Mouse (Mus musculus): ENCODE results near the gene Rab30. TPM values are rescaled to one million over a fixed set of nuclear protein-coding genes. Genes with fewer than 3 reads are reported as not detected.
"Not testable (repeated sequence)": the region's sequence is repeated elsewhere in the genome, so short reads cannot be mapped to it uniquely, and the experiment has no call there.

The Rab30 gene
- polyA plus RNA-seq, 1 experiment from 2014 or later = 24.7 TPM

GRCm38 (mm10) chr7:92765426-92765825 is 24.0 kb downstream of the Rab30 start:
- no peak overlapping the region for H3K4me3 ChIP-seq (ENCODE audit: low read length)
- WGBS = 60% methylated on average over 9 of the region's 9 CpGs
- H3K27me3 ChIP-seq (replicated peaks; ENCODE audit: control insufficient read depth, insufficient read depth, low read length) = no peaks in the 10 kb centered on the region
- no peaks in the 10 kb centered on the region; the same call in 1 of the 2 replicates for H3K4me1 ChIP-seq (ENCODE audit: control insufficient read depth, insufficient read depth, low read depth, low read length)
- H3K9ac ChIP-seq (ENCODE audit: low read depth, low read length) = no peak overlapping the region
- no peaks in the 10 kb centered on the region for H3K9me3 ChIP-seq (ENCODE audit: control insufficient read depth, low read length)
- no peak for ATAC-seq
- no peak overlapping the region for H3K4me2 ChIP-seq (ENCODE audit: low read length)
- H3K36me3 ChIP-seq (ENCODE audit: control insufficient read depth, insufficient read depth, low read length) = no peaks in the 10 kb centered on the region
- no peak overlapping the region for H3K27ac ChIP-seq (ENCODE audit: low read depth, low read length)

- H3K27me3 ChIP-seq (replicated peaks; ENCODE audit: control insufficient read depth, insufficient read depth, low read length) = no peaks in the 10 kb centered on the region
- 51% methylated on average over 9 of the region's 9 CpGs for WGBS
- H3K9ac ChIP-seq (ENCODE audit: low read depth, low read length) = no peak overlapping the region
- H3K4me2 ChIP-seq (ENCODE audit: low read length) = no peak overlapping the region
- H3K9me3 ChIP-seq (ENCODE audit: control insufficient read depth, low read length) = no peaks in the 10 kb centered on the region
- H3K4me1 ChIP-seq (ENCODE audit: control insufficient read depth, insufficient read depth, low read depth, low read length) = no peaks in the 10 kb centered on the region; the same call in 1 of the 2 replicates
- H3K4me3 ChIP-seq (ENCODE audit: low read length) = no peak overlapping the region
- H3K36me3 ChIP-seq (ENCODE audit: control insufficient read depth, insufficient read depth, low read length) = no peaks in the 10 kb centered on the region
- 0 out of 2 replicates have a peak, but pooled peaks have one; percentile 27 for ATAC-seq
- no peak overlapping the region for H3K27ac ChIP-seq (ENCODE audit: low read depth, low read length)
These were observed 25.0 kb downstream of the Rab30 start for GRCm38 (mm10) chr7:92766096-92767090.

- H3K36me3 ChIP-seq (ENCODE audit: control insufficient read depth, insufficient read depth, low read length); H3K27ac ChIP-seq (ENCODE audit: low read depth, low read length); H3K4me3 ChIP-seq (ENCODE audit: low read length); ATAC-seq; H3K9ac ChIP-seq (ENCODE audit: low read depth, low read length); H3K9me3 ChIP-seq (ENCODE audit: control insufficient read depth, low read length); H3K4me1 ChIP-seq (ENCODE audit: control insufficient read depth, insufficient read depth, low read depth, low read length); H3K4me2 ChIP-seq (ENCODE audit: low read length); H3K27me3 ChIP-seq (replicated peaks; ENCODE audit: control insufficient read depth, insufficient read depth, low read length): not testable (repeated sequence)
- WGBS = 96% methylated on average over 12 of the region's 12 CpGs
These were observed 26.7 kb downstream of the Rab30 start for GRCm38 (mm10) chr7:92768116-92768515.

- Histone ChIP-seq H3K9ac (ENCODE audit: low read depth, low read length) (no peak overlapping the region), H3K36me3 (ENCODE audit: control insufficient read depth, insufficient read depth, low read length) (no peaks in the 10 kb centered on the region), H3K27ac (ENCODE audit: low read depth, low read length) (no peak overlapping the region), H3K4me2 (ENCODE audit: low read length) (no peak overlapping the region), H3K4me1 (ENCODE audit: control insufficient read depth, insufficient read depth, low read depth, low read length) (no peaks in the 10 kb centered on the region; the same call in 1 of the 2 replicates), H3K4me3 (ENCODE audit: low read length) (no peak overlapping the region), H3K27me3 (replicated peaks; ENCODE audit: control insufficient read depth, insufficient read depth, low read length) (no peaks in the 10 kb centered on the region), H3K9me3 (ENCODE audit: control insufficient read depth, low read length) (no peaks in the 10 kb centered on the region)
- whole genome bisulfite sequencing = 69% methylated on average over 7 of the region's 7 CpGs
- no peak for ATAC-seq
These were observed 27.5 kb downstream of the Rab30 start for GRCm38 (mm10) chr7:92768859-92769258.

GRCm38 (mm10) chr7:92773006-92773405 is 31.6 kb downstream of the Rab30 start:
- Histone ChIP-seq H3K4me1 (ENCODE audit: control insufficient read depth, insufficient read depth, low read depth, low read length) (peaks cover 14% of the 10 kb centered on the region), H3K9ac (ENCODE audit: low read depth, low read length) (no peak overlapping the region), H3K27ac (ENCODE audit: low read depth, low read length) (no peak overlapping the region), H3K4me3 (ENCODE audit: low read length) (no peak overlapping the region), H3K4me2 (ENCODE audit: low read length) (no peak overlapping the region), H3K9me3 (ENCODE audit: control insufficient read depth, low read length) (no peaks in the 10 kb centered on the region), H3K36me3 (ENCODE audit: control insufficient read depth, insufficient read depth, low read length) (no peaks in the 10 kb centered on the region), H3K27me3 (replicated peaks; ENCODE audit: control insufficient read depth, insufficient read depth, low read length) (no peaks in the 10 kb centered on the region)
- no peak for ATAC-seq
- 97% methylated on average over 3 of the region's 3 CpGs for WGBS

GRCm38 (mm10) chr7:92773596-92773995 is 32.2 kb downstream of the Rab30 start:
- peaks cover 16% of the 10 kb centered on the region for H3K4me1 ChIP-seq (ENCODE audit: control insufficient read depth, insufficient read depth, low read depth, low read length)
- H3K27ac ChIP-seq (ENCODE audit: low read depth, low read length) = no peak overlapping the region
- no peaks in the 10 kb centered on the region for H3K36me3 ChIP-seq (ENCODE audit: control insufficient read depth, insufficient read depth, low read length)
- no peaks in the 10 kb centered on the region for H3K27me3 ChIP-seq (replicated peaks; ENCODE audit: control insufficient read depth, insufficient read depth, low read length)
- no peaks in the 10 kb centered on the region for H3K9me3 ChIP-seq (ENCODE audit: control insufficient read depth, low read length)
- no peak overlapping the region for H3K4me2 ChIP-seq (ENCODE audit: low read length)
- H3K9ac ChIP-seq (ENCODE audit: low read depth, low read length) = no peak overlapping the region
- ATAC-seq = no peak
- no peak overlapping the region for H3K4me3 ChIP-seq (ENCODE audit: low read length)
- 97% methylated on average over 3 of the region's 3 CpGs for WGBS

- H3K27ac ChIP-seq (ENCODE audit: low read depth, low read length) = no peak overlapping the region
- no peak overlapping the region for H3K4me2 ChIP-seq (ENCODE audit: low read length)
- H3K4me1 ChIP-seq (ENCODE audit: control insufficient read depth, insufficient read depth, low read depth, low read length) = peaks cover 16% of the 10 kb centered on the region
- no peaks in the 10 kb centered on the region for H3K36me3 ChIP-seq (ENCODE audit: control insufficient read depth, insufficient read depth, low read length)
- H3K9ac ChIP-seq (ENCODE audit: low read depth, low read length) = no peak overlapping the region
- H3K27me3 ChIP-seq (replicated peaks; ENCODE audit: control insufficient read depth, insufficient read depth, low read length) = no peaks in the 10 kb centered on the region
- no peak for ATAC-seq
- no peaks in the 10 kb centered on the region for H3K9me3 ChIP-seq (ENCODE audit: control insufficient read depth, low read length)
- no peak overlapping the region for H3K4me3 ChIP-seq (ENCODE audit: low read length)
- WGBS = 86% methylated on average over 5 of the region's 5 CpGs
These were observed 33.3 kb downstream of the Rab30 start for GRCm38 (mm10) chr7:92774741-92775140.

- WGBS = 23% methylated on average over 2 of the region's 2 CpGs
These were observed 34.3 kb downstream of the Rab30 start for GRCm38 (mm10) chr7:92775703-92776102.

GRCm38 (mm10) chr7:92776647-92777046 is 35.2 kb downstream of the Rab30 start:
- peak; percentile 19; the same call in 1 of the 2 replicates for ATAC-seq
- H3K4me3 ChIP-seq (ENCODE audit: low read length) = no peak overlapping the region
- H3K4me1 ChIP-seq (ENCODE audit: control insufficient read depth, insufficient read depth, low read depth, low read length) = peaks cover 16% of the 10 kb centered on the region
- 48% methylated on average over 4 of the region's 4 CpGs for WGBS
- H3K36me3 ChIP-seq (ENCODE audit: control insufficient read depth, insufficient read depth, low read length) = no peaks in the 10 kb centered on the region
- H3K4me2 ChIP-seq (ENCODE audit: low read length) = peak overlapping the region; percentile 58
- no peaks in the 10 kb centered on the region for H3K9me3 ChIP-seq (ENCODE audit: control insufficient read depth, low read length)
- 0 out of 2 replicates have a peak overlapping the region, but pooled peaks have one; percentile 39 for H3K9ac ChIP-seq (ENCODE audit: low read depth, low read length)
- peak overlapping the region; percentile 84 for H3K27ac ChIP-seq (ENCODE audit: low read depth, low read length)
- no peaks in the 10 kb centered on the region for H3K27me3 ChIP-seq (replicated peaks; ENCODE audit: control insufficient read depth, insufficient read depth, low read length)

More at GRCm38 (mm10) chr7:92775703-92776102, 34.3 kb downstream of the Rab30 start:
- Histone ChIP-seq H3K27me3 (replicated peaks; ENCODE audit: control insufficient read depth, insufficient read depth, low read length) (no peaks in the 10 kb centered on the region), H3K27ac (ENCODE audit: low read depth, low read length) (no peak overlapping the region), H3K9ac (ENCODE audit: low read depth, low read length) (no peak overlapping the region), H3K4me2 (ENCODE audit: low read length) (no peak overlapping the region), H3K9me3 (ENCODE audit: control insufficient read depth, low read length) (no peaks in the 10 kb centered on the region), H3K4me1 (ENCODE audit: control insufficient read depth, insufficient read depth, low read depth, low read length) (peaks cover 16% of the 10 kb centered on the region), H3K4me3 (ENCODE audit: low read length) (no peak overlapping the region), H3K36me3 (ENCODE audit: control insufficient read depth, insufficient read depth, low read length) (no peaks in the 10 kb centered on the region)
- peak; percentile 28; the same call in 1 of the 2 replicates for ATAC-seq

All from hindbrain, embryonic 16.5 days (tissue).